Mouse (Mus musculus) bone marrow, adult 2 months (tissue): Measurements from ENCODE around the gene Dnm1.

Source experiments
- CTCF ChIP-seq: fragments of 200-500 bp; IDR thresholded peaks from 2 replicates; pipeline ENCODE4 v1.5.1; 2011; ENCODE audit warnings: low read length, control low read depth; ENCODE audit not compliant: control insufficient read depth, insufficient read depth
- POLR2A ChIP-seq: fragments of 200-500 bp; IDR thresholded peaks from 2 replicates; pipeline ENCODE4 v1.6.1; 2011; ENCODE audit warnings: low read depth, mild to moderate bottlenecking, control low read depth, low read length, borderline replicate concordance; ENCODE audit not compliant: control insufficient read depth

DNA sequence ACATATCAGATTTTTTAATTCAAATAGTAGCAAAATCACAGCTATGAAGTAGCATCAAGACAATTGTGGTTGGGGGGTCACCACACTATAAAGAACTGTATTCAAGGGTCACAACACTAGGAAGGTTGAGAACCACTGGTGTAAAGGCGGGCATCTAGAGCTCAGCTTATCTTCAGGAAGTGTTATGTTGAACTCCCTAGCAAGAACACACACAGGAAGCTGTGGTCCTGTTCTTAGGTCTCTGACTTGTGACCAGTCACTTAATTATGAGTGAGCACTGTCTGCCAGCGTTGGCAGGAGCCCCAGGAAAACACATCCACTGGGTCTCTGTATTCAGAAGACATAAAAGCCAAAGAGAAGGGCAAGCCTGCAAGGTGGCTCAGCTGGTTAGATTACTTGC lies 70.8 kb downstream of the Dnm1 start:
- TF ChIP-seq CTCF (no peak), POLR2A (no peak)
